Mouse (Mus musculus): ENCODE results near the gene Synpo2.
A peak's percentile ranks its signal among the peaks of the same experiment; 100 is the strongest.
"Not testable (repeated sequence)": the region's sequence is repeated elsewhere in the genome, so short reads cannot be mapped to it uniquely, and the experiment has no call there.

Synpo2 gene

GRCm38 (mm10) chr3:123131151-123131756 lies 104.7 kb downstream of the Synpo2 start:
- DNase-seq (ENCODE audit: low spot score), result no peak

GRCm38 (mm10) chr3:123130314-123131150 lies 105.4 kb downstream of the Synpo2 start:
- DNase-seq (ENCODE audit: low spot score), result no peak

GRCm38 (mm10) chr3:123128781-123129180 lies 107.2 kb downstream of the Synpo2 start:
- DNase-seq (ENCODE audit: low spot score), result no peak

- no peak for DNase-seq (ENCODE audit: low spot score)
These were observed 107.9 kb downstream of the Synpo2 start for GRCm38 (mm10) chr3:123128091-123128490.

GRCm38 (mm10) chr3:123126741-123127140 lies 109.2 kb downstream of the Synpo2 start:
- DNase-seq (ENCODE audit: low spot score), result not testable (repeated sequence)

GRCm38 (mm10) chr3:123123817-123124216 lies 112.1 kb downstream of the Synpo2 start:
- DNase-seq (ENCODE audit: low spot score), result no peak

- no peak for DNase-seq (ENCODE audit: low spot score)
These were observed 113.6 kb downstream of the Synpo2 start for GRCm38 (mm10) chr3:123122151-123123030.

- no peak for DNase-seq (ENCODE audit: low spot score)
These were observed 119.0 kb downstream of the Synpo2 start for GRCm38 (mm10) chr3:123116903-123117302.

GRCm38 (mm10) chr3:123115770-123116527 lies 120.0 kb downstream of the Synpo2 start:
- no peak for DNase-seq (ENCODE audit: low spot score)

- no peak for DNase-seq (ENCODE audit: low spot score)
These were observed 121.8 kb downstream of the Synpo2 start for GRCm38 (mm10) chr3:123114001-123114635.

GRCm38 (mm10) chr3:123112781-123113180 lies 123.2 kb downstream of the Synpo2 start:
- no peak for DNase-seq (ENCODE audit: low spot score)

GRCm38 (mm10) chr3:123111071-123111711 lies 124.8 kb downstream of the Synpo2 start:
- no peak for DNase-seq (ENCODE audit: low spot score)

GRCm38 (mm10) chr3:123107830-123108549 lies 128.0 kb downstream of the Synpo2 start:
- no peak for DNase-seq (ENCODE audit: low spot score)

- DNase-seq (ENCODE audit: low spot score), result no peak
These were observed 131.6 kb downstream of the Synpo2 start for GRCm38 (mm10) chr3:123104325-123104724.

- peak; percentile 54 for DNase-seq (ENCODE audit: low spot score)
These were observed 132.6 kb downstream of the Synpo2 start for GRCm38 (mm10) chr3:123103151-123103860.

- no peak for DNase-seq (ENCODE audit: low spot score)
These were observed 134.2 kb downstream of the Synpo2 start for GRCm38 (mm10) chr3:123101761-123102160.

- DNase-seq (ENCODE audit: low spot score), result no peak
These were observed 140.8 kb downstream of the Synpo2 start for GRCm38 (mm10) chr3:123095111-123095510.

- DNase-seq (ENCODE audit: low spot score), result no peak
These were observed 142.1 kb downstream of the Synpo2 start for GRCm38 (mm10) chr3:123093640-123094361.
